Mouse (Mus musculus): ENCODE measurements at regions not wholly inside any gene's neighbourhood (a gene's known extent, or its start where the extent isn't known, plus 50 kb on each side); places are given as distances from the start of the nearest gene placed in this dataset.
"Not testable (repeated sequence)": the region's sequence is repeated elsewhere in the genome, so short reads cannot be mapped to it uniquely, and the experiment has no call there.

- no peak for DNase-seq
These were observed 125.3 kb downstream of the Gipc2 start for GRCm38 (mm10) chr3:152040751-152041150.

DNA sequence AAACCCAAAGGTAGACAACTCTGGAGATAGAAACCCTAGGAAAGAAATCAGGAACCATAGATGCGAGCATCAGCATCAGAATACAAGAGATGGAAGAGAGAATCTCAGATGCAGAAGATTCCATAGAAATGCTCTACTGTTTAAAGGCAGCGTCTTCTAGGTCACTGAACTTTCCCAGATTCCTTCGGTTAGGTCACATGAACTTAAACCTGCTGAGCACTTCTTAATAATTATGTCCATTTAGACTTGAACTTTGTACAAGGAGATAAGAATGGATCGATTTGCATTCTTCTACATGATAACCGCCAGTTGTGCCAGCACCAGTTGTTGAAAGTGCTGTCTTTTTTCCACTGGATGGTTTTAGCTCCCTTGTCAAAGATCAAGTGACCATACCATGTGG lies 129.2 kb downstream of the Gipc2 start:
- DNase-seq: not testable (repeated sequence)

GRCm38 (mm10) chr3:152035416-152035815 lies 130.6 kb downstream of the Gipc2 start:
- DNase-seq: no peak

GRCm38 (mm10) chr3:152034686-152035085 lies 131.3 kb downstream of the Gipc2 start:
- DNase-seq: no peak

GRCm38 (mm10) chr3:152034221-152034620 lies 131.8 kb downstream of the Gipc2 start:
- DNase-seq: no peak

DNA sequence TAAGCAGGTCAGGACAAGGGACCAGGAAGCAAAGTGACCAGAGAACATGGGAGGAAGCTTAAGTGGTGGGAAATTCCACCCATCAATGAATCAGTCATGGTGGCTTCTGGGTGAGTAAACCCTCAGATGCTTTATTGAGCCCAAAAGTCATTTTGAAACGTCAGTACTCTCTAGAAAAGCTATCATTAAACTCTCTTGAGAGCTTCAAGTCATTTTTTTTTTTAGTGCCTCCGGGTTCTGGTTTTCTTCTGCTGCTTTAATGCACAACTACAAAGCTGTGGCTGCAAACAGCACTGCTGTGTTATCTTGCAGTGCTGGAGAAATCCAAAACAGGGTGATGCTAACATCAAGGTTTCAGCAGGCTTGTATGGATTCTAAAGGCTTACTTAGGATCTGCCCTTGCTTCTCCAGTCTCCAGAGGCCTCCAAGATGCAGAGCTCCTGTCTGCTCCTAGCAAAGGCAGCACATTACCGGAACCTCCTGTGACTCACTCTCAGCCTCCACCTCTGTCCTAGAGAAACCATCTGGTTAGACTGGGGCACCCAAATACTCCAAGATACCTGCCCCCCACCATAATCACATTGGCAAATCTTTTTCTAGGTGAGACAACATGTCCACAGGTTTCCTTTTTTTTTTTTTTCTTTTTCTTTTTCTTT lies 133.2 kb downstream of the Gipc2 start:
- no peak for DNase-seq

DNA sequence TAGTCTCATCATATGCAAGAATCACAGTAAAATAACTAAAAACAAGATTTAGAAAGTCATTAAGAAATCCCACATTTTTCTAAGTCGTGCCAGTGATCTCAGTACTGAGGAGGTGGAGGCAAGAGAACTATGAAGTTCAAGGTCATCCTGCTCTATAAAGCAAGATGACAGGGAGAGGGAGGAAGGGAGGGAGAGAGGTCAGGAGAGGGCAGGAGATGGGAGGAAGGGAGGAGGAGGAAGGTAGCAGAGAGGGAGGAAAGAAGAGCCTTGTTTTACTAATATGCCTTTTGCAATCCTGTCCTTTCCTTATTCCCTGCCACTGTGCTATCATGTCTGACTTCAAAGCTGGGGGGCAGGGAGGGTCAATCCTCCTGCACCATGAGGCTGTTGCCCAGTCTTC lies 137.3 kb downstream of the Gipc2 start:
- no peak for DNase-seq

DNA sequence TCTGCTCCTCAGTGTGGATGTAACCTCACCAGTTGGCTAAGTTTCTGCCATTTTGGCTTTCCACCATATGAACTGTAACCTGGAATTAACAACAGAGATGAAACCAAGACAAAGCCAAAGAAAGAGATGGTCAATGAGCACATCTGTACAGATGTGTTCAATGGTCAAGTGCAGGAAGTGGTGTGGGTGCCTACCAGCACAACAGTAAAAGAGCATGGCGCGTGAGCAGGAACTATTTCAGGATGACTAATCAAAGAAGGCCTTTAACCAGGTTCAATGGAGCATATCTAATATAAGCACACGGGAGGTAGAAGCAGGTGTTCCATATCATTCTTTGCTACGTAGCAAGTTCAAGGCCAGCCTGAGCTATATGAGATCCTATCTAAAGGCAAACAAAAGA lies 140.0 kb downstream of the Gipc2 start:
- no peak for DNase-seq

DNA sequence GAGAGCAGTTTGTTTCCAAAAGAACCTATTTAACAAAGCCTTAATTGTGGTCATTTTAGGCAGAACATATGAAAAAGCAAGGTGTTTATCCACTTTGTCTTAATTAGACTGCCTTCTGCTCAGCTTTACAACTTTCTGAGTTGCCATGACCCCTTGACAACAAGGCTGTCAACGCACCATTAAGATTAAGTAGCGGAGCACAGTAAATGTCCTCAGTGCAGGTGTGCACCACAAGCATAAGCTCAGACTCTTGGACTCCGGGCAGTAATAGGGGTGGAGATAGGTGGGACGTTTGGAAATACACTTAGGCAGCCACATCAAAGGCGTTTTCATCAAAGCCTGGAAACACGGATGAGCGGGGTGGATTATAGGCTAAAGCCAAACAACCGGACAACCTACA lies 140.9 kb downstream of the Gipc2 start:
- DNase-seq: no peak

- DNase-seq: peak in 1 of 2 experiments; percentile 33
These were observed 159.3 kb downstream of the Gipc2 start for GRCm38 (mm10) chr3:152006747-152007146.

DNA sequence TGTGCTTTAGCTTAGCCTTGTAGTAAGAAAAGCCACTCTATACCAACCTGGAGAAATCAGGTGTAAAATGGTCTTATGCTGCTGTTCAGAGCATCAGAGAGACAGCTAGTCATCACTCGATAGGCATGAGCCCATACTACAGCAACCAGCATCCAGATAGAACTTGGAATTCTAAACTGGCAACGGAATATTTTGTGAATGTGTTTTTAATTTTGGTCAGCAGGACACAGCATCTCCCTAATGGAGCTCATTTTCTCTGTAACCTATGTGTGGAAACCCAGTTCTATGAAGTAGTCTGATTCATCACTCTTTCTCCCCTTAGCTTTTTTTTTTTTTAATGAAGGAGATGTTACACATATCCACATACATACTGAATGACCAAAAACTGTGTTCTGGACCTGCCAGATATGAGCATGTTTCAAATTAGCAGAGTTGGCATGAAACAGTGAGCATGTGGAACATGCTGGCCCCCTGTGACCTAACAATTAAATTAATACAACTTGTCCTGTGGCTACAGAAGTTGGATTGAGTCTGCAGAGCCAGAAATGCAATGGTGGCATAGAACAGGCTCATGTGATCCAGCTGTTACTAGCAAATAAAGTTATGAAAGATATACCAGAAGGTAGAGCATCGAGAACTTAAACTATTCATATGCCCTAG lies 160.5 kb downstream of the Gipc2 start:
- DNase-seq: no peak

- DNase-seq: no peak
These were observed 161.5 kb downstream of the Gipc2 start for GRCm38 (mm10) chr3:152004411-152004955.

GRCm38 (mm10) chr3:151997534-151998107 lies 160.2 kb upstream of the Ptgfr start:
- no peak for DNase-seq

DNA sequence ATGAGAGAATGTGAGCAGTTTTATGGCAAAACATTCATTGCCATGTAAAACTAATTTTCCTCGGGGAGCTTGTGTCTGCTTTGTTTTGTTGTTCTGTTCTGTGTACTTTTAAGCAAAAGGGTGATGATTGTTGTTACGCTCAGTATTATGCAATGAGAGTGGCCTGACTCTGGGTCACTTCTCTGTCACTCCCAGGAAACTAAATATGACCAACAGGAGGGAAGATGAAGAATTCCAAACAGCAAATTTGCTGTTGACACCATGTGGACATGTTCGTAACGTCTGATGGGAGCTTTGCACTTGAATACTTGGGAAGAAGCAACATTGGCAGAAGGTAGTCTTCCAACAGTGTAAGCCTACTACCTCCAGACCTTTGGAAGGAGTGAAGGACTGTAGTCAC lies 159.7 kb upstream of the Ptgfr start:
- DNase-seq: no peak

GRCm38 (mm10) chr3:151988221-151988620 lies 150.8 kb upstream of the Ptgfr start:
- DNase-seq: no peak

DNA sequence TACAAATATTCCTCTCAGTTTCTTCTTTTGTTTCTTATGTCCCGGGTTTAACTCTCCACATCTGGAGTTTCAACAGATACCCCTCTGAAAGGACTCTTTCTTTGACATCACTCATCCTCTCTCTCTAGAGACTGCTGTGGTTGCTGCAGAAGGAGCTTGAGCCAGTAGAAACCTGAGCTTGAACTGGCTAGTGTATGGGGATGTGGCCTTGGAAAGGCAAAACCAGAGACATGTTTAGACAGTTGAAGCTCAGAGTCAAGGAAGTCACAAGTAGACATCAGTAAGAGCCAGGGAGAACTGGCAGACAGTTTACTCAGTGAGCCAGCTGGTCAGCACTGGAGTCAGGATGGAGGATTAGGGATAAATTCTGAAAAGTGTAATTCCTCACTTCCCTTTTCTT lies 140.7 kb upstream of the Ptgfr start:
- DNase-seq: no peak

DNA sequence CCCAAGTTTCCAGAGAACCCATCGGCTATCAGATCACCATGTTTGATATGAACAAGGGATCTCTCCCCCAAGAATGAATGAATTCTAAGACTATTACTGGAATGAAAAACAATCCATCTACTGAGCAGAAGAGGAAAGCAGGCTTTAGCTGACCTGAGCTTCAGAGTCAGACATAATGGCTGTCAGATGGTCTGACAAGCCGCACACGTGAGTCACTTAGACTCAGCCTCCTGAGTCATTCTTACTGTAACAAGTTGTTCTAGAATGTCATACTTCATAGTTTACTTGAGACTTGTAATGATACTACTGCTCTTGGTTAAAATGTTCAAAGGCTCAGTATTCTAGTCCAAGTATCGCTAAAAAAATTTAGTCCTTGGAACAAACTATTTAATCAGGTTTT lies 140.2 kb upstream of the Ptgfr start:
- no peak for DNase-seq

GRCm38 (mm10) chr3:151949865-151950264 lies 112.4 kb upstream of the Ptgfr start:
- no peak for DNase-seq

DNA sequence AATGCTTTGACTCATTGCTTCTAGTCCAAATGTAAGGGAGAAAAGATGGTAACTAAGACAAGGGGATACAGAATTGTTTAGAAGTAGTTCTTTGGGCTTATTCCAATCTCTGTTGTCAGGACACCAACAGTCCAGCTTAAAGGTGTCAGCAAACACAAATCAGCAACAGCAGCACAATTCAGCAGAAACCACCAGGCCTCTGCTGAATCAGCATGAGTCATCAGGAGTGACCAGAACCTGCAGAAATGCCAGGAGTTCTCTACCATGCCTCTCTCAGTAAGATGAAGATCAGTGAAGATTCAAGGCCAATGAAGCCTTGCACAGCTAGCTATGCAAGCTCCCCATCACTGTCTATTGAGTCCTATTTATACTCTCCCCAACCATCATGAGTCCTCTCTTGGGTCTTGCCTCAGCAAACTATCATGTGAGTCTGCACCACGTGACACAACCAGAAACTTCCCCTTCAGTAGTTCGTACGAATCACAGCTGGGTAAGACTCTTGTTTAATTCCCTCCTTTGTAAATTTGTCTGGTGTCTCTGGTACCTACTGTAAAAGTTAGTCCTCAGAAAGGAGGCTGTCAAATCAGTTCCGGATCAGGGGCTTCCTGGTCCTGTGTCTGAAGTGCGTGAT lies 110.7 kb upstream of the Ptgfr start:
- no peak for DNase-seq

- no peak for DNase-seq
These were observed 108.5 kb upstream of the Ptgfr start for GRCm38 (mm10) chr3:151945916-151946315.

GRCm38 (mm10) chr3:151943542-151943941 lies 106.1 kb upstream of the Ptgfr start:
- DNase-seq: no peak

DNA sequence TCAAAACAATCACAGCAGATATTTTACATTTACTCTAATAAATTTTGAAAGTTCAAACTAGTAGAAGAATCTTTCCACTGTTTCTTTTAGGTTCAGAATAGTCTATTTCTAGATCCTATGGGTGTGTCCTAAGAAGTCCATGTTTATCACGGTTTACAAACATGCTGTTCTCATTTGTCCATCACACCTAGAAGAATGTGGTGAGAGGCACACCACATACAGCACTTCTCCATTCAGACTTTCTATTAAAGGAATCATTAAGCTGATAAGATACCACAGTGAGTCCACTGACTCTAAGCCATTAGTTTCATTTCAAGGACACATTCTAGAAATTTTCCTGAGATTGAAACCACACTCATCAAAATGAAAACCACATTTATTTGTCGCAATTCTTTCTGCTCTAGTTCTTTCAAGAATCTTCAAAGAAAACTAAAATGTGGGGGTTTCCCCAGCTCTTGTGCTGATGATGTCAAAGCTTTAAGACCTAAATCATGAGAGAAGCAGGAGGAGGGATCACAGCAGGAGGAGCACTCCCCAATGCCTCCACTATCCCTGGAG lies 101.1 kb upstream of the Ptgfr start:
- no peak for DNase-seq

DNA sequence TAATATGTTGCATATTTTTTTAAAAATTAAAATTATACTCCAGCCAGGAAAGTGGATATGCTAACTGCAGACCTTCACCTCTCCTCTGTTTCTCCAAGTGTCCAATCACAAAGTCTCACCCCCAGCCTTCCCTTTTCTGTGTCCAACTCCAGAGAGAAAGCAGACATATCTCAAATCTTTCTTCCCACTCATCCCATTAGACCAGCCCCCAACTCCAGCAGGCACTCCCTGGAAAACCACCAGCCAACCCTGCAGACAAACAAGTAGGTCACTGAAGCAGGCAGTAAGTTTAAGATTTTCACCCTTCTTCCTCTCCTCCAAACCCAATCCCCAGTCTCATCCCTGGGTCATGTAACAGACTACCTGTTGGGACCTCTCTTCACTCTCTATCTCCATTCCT lies 94.2 kb upstream of the Ptgfr start:
- DNase-seq: no peak
